Mouse (Mus musculus) T-helper 1 cell (primary cell): ENCODE data around the gene Phgdh.
"Not testable (repeated sequence)": the region's sequence is repeated elsewhere in the genome, so short reads cannot be mapped to it uniquely, and the experiment has no call there.

ENCODE experiments used
- in situ Hi-C: fragments of 300-600 bp; cut with MboI, MseI; formaldehyde crosslinking; loops from one replicate; pipeline ENCODE4 v1.15.1; 2025; ENCODE audit warnings: high pct_unique_total_duplicates

Phgdh gene

DNA sequence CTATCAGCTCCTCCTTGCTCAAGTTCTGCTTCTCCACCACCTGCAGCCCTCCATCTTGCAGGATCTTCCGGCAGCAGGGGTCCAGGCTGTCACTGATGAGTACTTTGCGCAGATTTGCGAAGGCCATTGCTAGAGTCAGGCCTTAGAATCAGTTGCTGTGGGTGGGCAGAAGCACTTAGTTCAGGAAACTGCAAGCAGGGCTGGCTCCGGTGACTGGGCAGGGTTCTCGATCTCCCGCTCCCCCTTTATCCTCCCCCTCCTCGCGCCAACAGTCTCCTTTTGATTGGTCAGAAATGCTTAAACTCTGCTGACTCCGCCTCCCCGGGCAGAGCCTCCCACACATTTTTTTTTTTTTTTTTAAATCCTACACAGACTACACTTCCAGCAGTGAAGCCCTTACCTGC, at the start of gene Phgdh:
Phgdh (minus strand) TSS at position 285 of the 404 bp plus-strand sequence.
- in situ Hi-C loops: not testable (repeated sequence)

DNA sequence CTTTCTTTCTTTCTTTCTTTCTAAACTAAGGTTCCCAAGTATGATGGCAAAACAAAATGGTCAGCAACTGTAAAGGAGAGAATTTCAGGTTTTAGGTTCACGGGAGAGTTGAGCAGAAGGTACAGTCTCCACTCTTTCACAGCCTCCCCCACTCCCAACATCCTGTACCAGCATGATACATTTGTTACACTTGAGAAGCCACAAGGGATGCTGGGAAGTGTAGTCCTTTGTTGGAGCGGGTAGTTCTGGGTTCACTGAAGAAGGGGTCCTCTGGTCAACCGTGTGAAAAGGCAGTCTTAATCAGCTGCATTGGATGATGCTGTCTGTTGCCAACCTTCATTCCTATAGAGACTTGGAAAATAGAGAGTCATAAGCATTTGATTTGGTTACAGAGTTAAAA, 49.5 kb upstream of the Phgdh start:
- in situ Hi-C loops: no loop called here

DNA sequence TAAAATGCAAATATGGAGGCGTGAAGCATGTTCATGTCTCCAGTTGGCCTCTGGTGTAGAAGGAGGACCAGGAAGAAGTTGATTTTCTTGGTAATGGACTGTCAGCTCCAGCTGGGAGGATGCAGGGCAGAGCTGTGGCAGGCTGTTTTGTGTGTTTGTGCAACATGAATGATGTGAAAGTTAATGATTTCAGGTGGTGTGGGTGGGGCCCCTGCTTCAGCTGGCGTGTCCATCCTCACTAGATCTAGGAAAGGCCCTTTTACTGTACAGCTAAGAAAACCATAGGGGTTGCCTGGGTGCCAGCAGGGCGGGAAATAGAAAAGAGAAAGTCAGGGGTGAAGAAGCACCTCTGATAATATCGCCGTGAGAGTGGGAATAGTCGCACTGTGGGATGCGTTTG, 48.0 kb upstream of the Phgdh start:
- in situ Hi-C loops: no loop called here

- in situ Hi-C loops: no loop called here
These were observed 47.3 kb upstream of the Phgdh start for GRCm38 (mm10) chr3:98387086-98387485.

DNA sequence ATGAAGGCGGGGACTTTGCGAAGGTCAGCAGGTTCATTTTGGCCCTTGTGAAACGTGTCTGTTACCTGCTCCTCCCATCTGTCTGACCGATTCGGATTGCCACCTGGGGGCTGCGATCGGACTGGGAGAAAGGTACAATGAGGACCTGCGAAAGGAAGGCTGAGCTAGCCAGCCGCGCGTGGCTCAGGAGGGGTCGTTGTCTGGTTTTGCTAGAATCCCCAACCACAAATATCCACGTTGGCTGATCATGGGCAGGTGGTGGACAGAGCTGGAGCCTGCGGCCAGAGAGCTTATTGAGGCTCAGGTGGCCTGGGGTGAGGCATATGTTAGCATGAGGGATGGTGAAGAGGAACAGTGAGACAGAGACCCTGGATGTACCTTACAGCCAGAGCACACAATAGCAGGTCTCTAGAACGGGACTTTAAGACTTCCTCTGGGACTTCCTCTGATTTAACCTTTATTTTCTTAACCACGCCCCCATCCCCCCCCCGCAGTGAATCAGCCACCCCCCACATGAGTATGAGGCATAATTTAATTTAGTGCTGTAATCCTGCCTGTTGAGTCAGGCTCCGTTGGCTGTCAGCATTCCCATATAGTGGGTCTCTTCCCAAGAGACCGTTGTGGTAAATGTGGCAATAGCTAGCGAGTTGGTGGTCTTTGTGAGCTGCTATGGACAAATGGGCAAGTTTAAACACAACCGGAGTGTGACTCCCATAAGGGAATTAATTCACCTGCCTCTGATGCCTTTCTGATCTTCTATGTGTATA, 43.4 kb upstream of the Phgdh start:
- in situ Hi-C loops: no loop called here

- in situ Hi-C loops: no loop called here
These were observed 42.6 kb upstream of the Phgdh start, which contains the start of gene Zfp697 for GRCm38 (mm10) chr3:98382246-98382939. Gene Zfp697 (plus strand): TSS chr3:98382461.

GRCm38 (mm10) chr3:98381677-98382245, 42.0 kb upstream of the Phgdh start:
- in situ Hi-C loops: no loop called here

GRCm38 (mm10) chr3:98379236-98379635, 39.4 kb upstream of the Phgdh start:
- in situ Hi-C loops: no loop called here

- in situ Hi-C loops: no loop called here
These were observed 38.5 kb upstream of the Phgdh start for GRCm38 (mm10) chr3:98378267-98378666.

- in situ Hi-C loops: no loop called here
These were observed 35.2 kb upstream of the Phgdh start for GRCm38 (mm10) chr3:98374980-98375379.

GRCm38 (mm10) chr3:98374062-98374719, 34.4 kb upstream of the Phgdh start:
- in situ Hi-C loops: no loop called here

- in situ Hi-C loops: no loop called here
These were observed 29.0 kb upstream of the Phgdh start for GRCm38 (mm10) chr3:98368776-98369175.

- in situ Hi-C loops: no loop called here
These were observed 28.5 kb upstream of the Phgdh start for GRCm38 (mm10) chr3:98368283-98368682.

DNA sequence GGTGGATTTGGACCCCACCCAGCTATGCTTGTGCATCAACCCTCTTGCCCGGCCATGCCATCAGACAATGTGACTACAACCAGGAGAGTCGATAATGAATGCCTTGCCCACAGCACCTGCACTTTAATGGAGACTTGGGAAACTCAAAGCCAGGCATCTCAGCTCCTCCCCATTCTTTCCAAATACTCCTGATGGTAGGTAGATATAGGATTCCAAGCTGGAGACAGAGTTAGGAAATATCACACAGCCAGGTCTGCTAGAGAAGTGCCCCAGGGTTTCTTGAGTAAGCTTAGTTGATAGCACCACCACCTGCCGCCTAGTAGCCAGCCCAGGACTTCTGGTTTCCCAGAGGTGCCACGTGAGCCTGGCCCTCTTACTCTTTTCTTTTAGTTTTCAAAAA, 27.0 kb upstream of the Phgdh start:
- in situ Hi-C loops: no loop called here

- in situ Hi-C loops: no loop called here
These were observed 26.3 kb upstream of the Phgdh start for GRCm38 (mm10) chr3:98366086-98366485.

GRCm38 (mm10) chr3:98362753-98363152, 23.0 kb upstream of the Phgdh start:
- in situ Hi-C loops: no loop called here

GRCm38 (mm10) chr3:98356632-98357370, 17.0 kb upstream of the Phgdh start:
- in situ Hi-C loops: loop anchor here (5.0 kb wide), 1 partner anchor 86 kb away; no protein-coding TSS in a partner anchor

DNA sequence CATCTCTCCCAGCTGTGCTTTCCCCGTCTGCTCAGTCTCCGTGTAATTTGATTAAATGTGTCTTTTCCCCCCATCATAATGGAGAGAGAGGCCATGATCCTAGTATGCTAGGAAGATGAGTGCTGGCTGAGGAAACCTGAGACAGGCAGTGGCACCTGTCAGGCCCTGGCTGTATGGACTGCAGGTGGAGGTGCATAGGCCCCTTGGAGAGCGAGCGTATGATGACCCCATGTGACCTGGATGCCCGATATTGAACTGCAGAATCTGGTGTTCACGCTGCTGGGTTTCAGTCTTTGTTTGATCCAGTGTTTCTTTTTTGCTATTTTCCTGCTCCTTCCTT, 16.2 kb upstream of the Phgdh start:
- in situ Hi-C loops: loop anchor here (5.0 kb wide), 1 partner anchor 86 kb away; no protein-coding TSS in a partner anchor

DNA sequence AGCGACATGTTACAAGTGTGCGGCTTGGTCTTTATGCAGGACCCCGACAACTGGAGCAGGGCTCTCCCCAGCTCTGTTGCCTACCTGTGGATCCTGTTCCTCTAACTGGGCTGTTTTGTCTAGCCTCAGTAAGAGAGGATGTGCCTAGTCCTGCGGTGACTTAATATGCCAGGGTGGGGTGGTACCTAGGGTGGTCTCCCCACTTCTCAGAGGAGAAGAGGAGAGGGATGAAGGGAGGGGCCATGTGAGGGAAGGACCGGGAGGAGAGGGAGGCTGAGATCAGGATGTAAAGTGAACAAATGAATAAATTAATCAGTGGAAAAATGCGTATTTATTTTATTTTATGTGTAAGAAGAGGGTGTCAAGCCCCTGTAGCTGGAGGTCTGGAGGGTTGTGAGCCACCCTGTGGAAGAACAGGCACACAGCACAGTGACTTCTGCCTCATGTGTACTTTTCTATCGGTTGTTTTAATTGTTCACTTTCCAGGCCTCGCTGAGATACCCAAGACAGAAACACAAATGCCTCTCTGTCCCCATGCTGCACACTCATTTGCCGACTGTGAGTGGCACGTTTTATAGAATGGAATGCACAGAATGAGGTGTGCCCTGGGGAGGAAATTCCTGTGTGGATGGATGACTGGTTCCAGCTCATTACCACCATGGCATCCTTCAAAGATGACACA, 15.7 kb upstream of the Phgdh start:
- in situ Hi-C loops: loop anchor here (5.0 kb wide), 1 partner anchor 87 kb away; no protein-coding TSS in a partner anchor

GRCm38 (mm10) chr3:98353892-98354291, 14.1 kb upstream of the Phgdh start:
- in situ Hi-C loops: no loop called here

DNA sequence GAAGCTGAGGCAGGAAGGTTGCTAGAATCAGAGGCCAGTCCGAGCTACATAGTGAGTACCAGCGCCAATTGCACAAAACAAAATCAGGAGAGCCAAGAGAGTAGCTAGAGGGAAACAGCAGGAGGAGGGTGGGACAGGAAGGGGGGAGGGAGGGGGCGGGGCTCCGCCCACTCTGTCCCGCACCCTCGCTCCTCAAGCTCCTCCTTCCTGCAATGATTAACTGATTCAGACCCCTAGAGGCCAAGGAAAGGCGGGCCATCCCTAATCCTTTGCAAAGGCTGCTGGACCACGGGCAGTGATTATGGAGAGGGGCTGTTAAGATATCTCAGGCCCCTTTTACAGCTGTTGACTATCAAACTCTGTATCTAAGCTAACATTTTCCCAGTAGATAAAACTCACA, 8.9 kb upstream of the Phgdh start:
- in situ Hi-C loops: no loop called here
